Mouse (Mus musculus): ENCODE measurements around the gene Tns3.

The Tns3 gene

GRCm38 (mm10) chr11:8479313-8479712 is 185.0 kb downstream of the Tns3 start:
- DNase-seq (ENCODE audit: low spot score in 2 of 2) = no peak

- DNase-seq (ENCODE audit: low spot score in 2 of 2) = no peak
These were observed 190.7 kb downstream of the Tns3 start for GRCm38 (mm10) chr11:8473616-8474015.

- DNase-seq (ENCODE audit: low spot score in 2 of 2) = no peak
These were observed 191.9 kb downstream of the Tns3 start for GRCm38 (mm10) chr11:8472439-8472838.

GRCm38 (mm10) chr11:8471535-8471934 is 192.8 kb downstream of the Tns3 start:
- no peak for DNase-seq (ENCODE audit: low spot score in 2 of 2)

GRCm38 (mm10) chr11:8469537-8469936 is 194.8 kb downstream of the Tns3 start:
- DNase-seq (ENCODE audit: low spot score in 2 of 2) = no peak

GRCm38 (mm10) chr11:8468161-8469091 is 195.9 kb downstream of the Tns3 start:
- no peak for DNase-seq (ENCODE audit: low spot score in 2 of 2)

GRCm38 (mm10) chr11:8467403-8468160 is 196.8 kb downstream of the Tns3 start:
- no peak for DNase-seq (ENCODE audit: low spot score in 2 of 2)

- DNase-seq (ENCODE audit: low spot score in 2 of 2) = no peak
These were observed 200.5 kb downstream of the Tns3 start for GRCm38 (mm10) chr11:8463866-8464265.

- DNase-seq (ENCODE audit: low spot score in 2 of 2) = no peak
These were observed 201.4 kb downstream of the Tns3 start for GRCm38 (mm10) chr11:8462827-8463405.

- no peak for DNase-seq (ENCODE audit: low spot score in 2 of 2)
These were observed 203.5 kb downstream of the Tns3 start for GRCm38 (mm10) chr11:8460835-8461234.

- DNase-seq (ENCODE audit: low spot score in 2 of 2) = no peak
These were observed 206.4 kb downstream of the Tns3 start for GRCm38 (mm10) chr11:8457951-8458350.

- DNase-seq (ENCODE audit: low spot score in 2 of 2) = no peak
These were observed 207.6 kb downstream of the Tns3 start for GRCm38 (mm10) chr11:8456586-8457285.

GRCm38 (mm10) chr11:8455650-8456049 is 208.7 kb downstream of the Tns3 start:
- DNase-seq (ENCODE audit: low spot score in 2 of 2) = no peak

- no peak for DNase-seq (ENCODE audit: low spot score in 2 of 2)
These were observed 211.1 kb downstream of the Tns3 start for GRCm38 (mm10) chr11:8453252-8453651.

- DNase-seq (ENCODE audit: low spot score in 2 of 2) = no peak
These were observed 212.6 kb downstream of the Tns3 start for GRCm38 (mm10) chr11:8451597-8452201.

GRCm38 (mm10) chr11:8450540-8450939 is 213.8 kb downstream of the Tns3 start:
- DNase-seq (ENCODE audit: low spot score in 2 of 2) = no peak

- DNase-seq (ENCODE audit: low spot score in 2 of 2) = no peak
These were observed 218.4 kb downstream of the Tns3 start for GRCm38 (mm10) chr11:8445915-8446356.

- DNase-seq (ENCODE audit: low spot score in 2 of 2) = no peak
These were observed 219.4 kb downstream of the Tns3 start for GRCm38 (mm10) chr11:8444759-8445422.

GRCm38 (mm10) chr11:8443539-8444292 is 220.6 kb downstream of the Tns3 start:
- no peak for DNase-seq (ENCODE audit: low spot score in 2 of 2)

GRCm38 (mm10) chr11:8440706-8441105 is 223.6 kb downstream of the Tns3 start:
- DNase-seq (ENCODE audit: low spot score in 2 of 2) = no peak

All from thymus, postnatal 10 days (tissue).